Mouse (Mus musculus) left cerebral cortex, postnatal 14 days (tissue): ENCODE measurements around the gene P4hb. TPM values are rescaled to one million over a fixed set of nuclear protein-coding genes. Genes with fewer than 3 reads are reported as not detected.

ENCODE experiments used
- DNase-seq, 2 experiments: peaks; one replicate each; pipeline ENCODE4 v3.0.0; 2021 to 2022; ENCODE audit warnings: low spot score in 2 of 2, mixed read lengths in 1 of 2
- intact Hi-C: fragments of 180-260 bp; cut with DNase I; formaldehyde crosslinking; loops from one replicate; pipeline ENCODE4 v1.15.1; 2025
- long read RNA-seq, 2 experiments: library from polyadenylated mRNA; stranded (forward); transcript quantifications; one replicate each; pipeline ENCODE4 v2.0.0; 2021
- total RNA-seq, 2 experiments: library from RNA; stranded (reverse); gene quantifications; 2 replicates each; pipeline ENCODE4 v1.2.3; 2021

The P4hb gene
- 100 to 1,000 TPM; 125 to 127 TPM for total RNA-seq
- long read RNA-seq, experiment 1, transcript P4hb-201 (11 exons, 2,861 nt): major isoform, 201 of 208 reads
- long read RNA-seq, experiment 1, partial matches to known transcripts: 5 of 208 reads
- long read RNA-seq, experiment 1, other reads (novel, unspliced or antisense): 2 of 208 reads
- long read RNA-seq, experiment 2, transcript P4hb-201 (11 exons, 2,861 nt): major isoform, 175 of 184 reads
- long read RNA-seq, experiment 2, partial matches to known transcripts: 8 of 184 reads
- long read RNA-seq, experiment 2, other reads (novel, unspliced or antisense): 1 of 184 reads

DNA sequence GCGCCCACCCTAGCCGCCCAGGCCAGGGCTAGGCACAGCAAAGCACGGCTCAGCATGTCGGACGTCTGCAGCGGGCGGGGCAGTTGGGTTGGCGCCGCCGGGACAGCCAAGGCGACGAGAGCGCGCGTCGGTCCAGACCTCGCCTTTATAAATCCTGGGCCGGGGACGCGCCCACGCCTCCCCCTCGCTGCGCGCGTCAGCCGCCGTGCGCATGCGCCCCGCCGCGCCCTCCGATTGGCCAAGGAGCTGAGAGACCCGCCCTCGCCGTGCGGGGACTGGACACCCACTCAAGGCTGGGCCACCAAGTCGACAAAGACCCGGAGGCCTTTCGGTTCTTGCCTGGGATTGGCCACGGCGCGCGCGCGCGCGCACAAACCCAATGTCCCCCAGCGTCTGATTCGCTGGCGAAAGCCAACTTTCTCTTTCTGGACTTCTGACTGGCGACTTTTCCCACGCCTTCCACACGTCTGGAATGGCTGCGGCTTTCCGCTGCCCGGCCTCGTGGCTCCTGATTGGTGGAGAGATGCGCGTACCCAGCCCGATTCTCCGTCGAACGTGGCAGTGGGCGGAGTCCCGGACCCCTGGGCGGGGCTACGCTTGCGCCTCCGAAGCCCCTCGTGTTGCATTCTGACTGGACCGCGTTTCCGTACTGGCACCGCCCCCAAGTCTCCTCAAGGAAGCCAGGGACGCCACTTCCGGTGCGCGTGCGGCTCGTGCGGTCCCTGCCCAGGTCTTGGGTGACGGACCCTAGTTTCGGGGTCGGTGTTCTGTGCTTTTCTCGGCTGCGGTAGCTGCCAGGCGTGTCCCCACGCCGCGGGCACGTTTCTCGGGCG lies at the start of gene P4hb:
P4hb (minus strand) TSS at position 502 of the 833 bp plus-strand sequence.
- intact Hi-C loops: loop anchor here (5.0 kb wide), 1 partner anchor 56 kb away; no protein-coding TSS in a partner anchor
- DNase-seq: peak; percentile 100

- intact Hi-C loops: loop anchor here (5.0 kb wide), 1 partner anchor 154 kb away; no protein-coding TSS in a partner anchor
- no peak for DNase-seq
Measured at GRCm38 (mm10) chr11:120622805-120623204, 49.8 kb upstream of the P4hb start.

DNA sequence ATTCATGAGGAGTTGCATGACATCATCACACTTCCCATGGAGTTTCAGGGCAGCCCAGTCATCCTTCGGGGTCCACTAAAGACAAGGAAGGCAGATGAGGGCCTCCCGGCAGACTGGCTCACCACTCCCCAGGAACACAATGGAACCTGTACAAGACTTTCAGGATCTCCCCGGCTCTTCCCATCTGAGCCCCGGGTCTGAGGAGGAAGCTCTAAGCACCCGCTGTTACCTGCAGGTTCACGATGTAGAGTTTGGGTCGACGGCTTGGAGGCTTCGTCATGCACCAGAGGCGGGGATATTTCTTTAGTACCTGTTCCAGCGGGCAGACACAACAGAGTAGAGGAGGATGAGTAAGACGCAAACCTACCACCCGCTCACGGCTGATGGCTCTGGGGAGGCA lies 47.1 kb upstream of the P4hb start:
- no peak for DNase-seq
- intact Hi-C loops: loop anchor here (5.0 kb wide), 1 partner anchor 157 kb away; no protein-coding TSS in a partner anchor

- intact Hi-C loops: loop anchor here (5.0 kb wide), 1 partner anchor 102 kb away; no protein-coding TSS in a partner anchor
- no peak for DNase-seq
Measured at GRCm38 (mm10) chr11:120618619-120619535, 45.8 kb upstream of the P4hb start.

DNA sequence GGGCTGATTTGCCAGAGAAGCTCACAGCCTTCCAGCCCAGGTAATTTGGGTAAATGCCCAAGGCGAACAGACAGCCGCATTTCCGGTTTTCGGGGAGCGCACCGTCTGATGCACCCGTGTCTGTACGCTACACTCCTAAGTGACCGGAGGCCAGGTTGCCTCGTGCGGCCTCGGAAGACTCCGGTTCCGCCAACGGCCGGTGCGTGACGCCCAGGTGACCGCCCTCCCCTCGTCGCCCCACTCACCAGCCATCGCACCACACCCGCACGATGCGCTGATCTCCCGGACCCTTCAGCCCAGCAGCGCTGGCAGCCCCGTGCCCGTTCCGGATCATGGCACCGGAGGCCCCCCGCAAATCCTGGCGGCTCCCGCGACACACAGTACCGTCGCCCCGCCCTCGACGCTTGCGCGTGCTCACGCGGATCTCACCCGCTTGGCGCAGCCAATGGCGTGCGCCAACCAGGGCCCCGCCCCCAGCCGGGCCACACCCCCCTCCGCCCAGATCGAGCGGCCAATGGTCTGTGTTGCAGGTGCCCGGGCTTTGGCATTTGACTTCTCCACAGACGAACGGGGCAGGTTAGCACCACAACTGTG lies 44.6 kb upstream of the P4hb start, which contains the start of gene Pcyt2:
Pcyt2 (minus strand) TSS at position 418 of the 594 bp plus-strand sequence.
- intact Hi-C loops: loop anchor here (5.0 kb wide), 1 partner anchor 100 kb away; no protein-coding TSS in a partner anchor
- peak; percentile 91 to 92 for DNase-seq

DNA sequence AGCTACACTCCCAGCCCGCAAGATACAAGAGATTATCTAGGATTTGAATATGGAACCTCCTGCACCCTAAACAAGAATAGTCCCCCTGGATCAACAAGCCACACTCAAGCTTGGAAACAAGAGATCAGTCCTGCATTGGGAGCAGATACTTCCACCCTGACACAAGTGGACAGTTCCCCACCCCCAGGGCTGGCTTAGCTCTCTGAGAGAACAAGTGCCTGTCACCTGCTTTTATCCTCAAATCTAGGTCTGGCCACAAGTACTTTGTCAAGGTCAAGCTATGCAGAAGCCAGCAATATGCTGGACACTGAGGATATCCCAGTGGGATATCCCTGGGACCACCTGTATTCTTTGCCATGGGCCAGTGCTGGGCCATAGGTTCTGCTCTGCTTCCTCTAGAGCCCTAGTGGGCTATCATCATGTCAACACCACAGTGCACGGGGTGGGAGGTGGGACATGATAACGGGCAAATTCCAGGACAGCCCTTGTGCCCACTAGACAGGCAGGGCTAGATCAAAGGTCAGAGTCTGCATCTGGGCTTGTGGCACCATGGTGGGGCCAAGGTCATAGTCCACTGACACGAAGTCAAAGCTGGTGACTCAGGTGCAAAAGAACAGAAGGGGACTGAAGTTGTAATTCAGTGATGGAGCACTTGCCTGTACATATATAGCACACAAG lies 43.7 kb upstream of the P4hb start:
- intact Hi-C loops: loop anchor here (5.0 kb wide), 1 partner anchor 99 kb away; no protein-coding TSS in a partner anchor

DNA sequence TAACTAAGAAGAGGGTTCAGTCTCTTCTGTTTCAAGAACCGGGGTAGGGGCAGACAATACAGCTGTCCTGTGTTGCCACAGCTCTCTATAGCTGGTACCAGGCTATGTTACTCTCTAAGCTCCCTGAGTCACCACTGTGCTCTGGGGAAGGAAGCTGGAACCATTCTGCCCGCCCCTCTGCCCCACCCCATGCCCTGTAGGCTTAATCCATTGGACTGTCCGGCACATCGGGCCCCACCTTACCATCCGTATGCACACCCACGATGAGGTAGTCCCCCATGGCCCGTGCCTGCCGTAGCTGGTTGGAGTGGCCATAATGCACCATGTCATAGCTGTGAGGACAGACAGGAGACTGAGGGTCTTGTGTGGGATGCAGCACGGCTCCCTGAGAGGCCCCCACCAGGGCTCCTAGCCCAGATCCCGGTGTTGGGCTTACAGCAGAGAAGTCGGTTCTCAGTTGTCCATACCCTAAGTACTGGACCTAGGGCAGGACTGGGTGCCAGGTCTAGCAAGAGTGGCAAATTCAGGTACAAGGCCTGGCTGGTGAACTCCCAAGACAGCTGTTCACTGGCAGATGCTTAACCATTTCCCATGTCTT lies 42.7 kb upstream of the P4hb start:
- DNase-seq: no peak
- intact Hi-C loops: loop anchor here (5.0 kb wide), 1 partner anchor 98 kb away; no protein-coding TSS in a partner anchor

More for the DNA sequence above, 43.7 kb upstream of the P4hb start:
- DNase-seq: no peak

DNA sequence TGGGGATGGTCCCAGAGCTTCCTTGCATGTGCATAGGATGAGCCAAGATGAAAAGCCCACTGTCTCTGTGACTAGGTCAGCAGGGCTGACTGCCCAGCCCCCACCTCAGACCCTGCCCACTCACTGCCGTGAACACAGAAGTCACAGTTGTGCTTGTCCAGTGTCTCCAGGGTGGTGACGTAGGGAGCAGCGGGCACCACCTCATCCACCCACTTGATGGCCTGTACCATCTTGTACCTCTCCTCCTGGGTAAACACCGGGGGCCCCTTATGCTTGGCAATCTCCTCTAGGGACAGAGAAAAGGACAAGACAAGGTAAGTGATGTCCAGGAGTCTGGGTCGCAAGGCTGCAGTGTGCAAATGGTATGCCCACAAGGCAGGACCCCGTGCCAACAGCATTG lies 42.1 kb upstream of the P4hb start:
- no peak for DNase-seq
- intact Hi-C loops: loop anchor here (5.0 kb wide), 1 partner anchor 98 kb away; no protein-coding TSS in a partner anchor

DNA sequence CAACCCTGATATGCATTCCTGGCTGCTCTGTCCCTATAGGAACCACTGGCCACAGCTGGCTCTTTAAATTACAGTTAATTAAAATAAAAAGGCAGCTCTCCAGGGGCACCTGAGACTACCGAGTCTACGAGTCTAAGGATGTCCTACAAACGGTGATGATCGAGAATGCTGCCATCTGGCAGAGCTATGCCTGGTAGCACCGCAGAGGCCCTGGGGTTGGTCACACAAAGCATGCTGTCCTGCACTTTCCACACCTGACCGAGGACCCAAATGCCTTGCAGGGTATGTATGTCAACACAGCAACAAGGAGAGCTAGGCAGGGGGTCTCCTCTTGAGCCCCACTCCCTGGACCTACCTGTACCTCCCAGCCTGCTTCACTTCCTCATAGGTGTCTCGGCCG lies 40.9 kb upstream of the P4hb start:
- intact Hi-C loops: no loop called here

GRCm38 (mm10) chr11:120613481-120613972 lies 40.5 kb upstream of the P4hb start:
- no peak for DNase-seq
- intact Hi-C loops: no loop called here

More for the DNA sequence above, 40.9 kb upstream of the P4hb start:
- DNase-seq: no peak

DNA sequence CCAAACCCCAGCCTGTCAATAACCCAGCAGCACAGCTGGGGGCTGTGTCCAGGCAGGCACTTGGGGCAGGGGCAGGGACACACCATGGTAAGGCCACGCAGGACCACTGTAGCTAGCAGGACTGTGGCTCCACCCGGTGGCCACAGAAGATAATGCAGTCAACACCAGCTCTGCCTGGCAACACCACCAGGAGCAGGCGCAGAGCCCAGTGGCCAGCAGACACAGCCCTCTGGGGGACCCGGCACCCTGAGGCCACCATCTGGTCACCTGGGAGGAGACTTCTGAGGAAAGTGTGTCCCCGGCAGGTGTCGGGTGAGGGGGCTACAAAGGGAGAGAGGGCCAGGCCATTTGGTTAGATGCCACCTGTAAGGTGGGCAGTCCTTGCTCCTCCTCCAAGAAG lies 39.7 kb upstream of the P4hb start:
- peak; percentile 71 to 86 for DNase-seq
- intact Hi-C loops: no loop called here

GRCm38 (mm10) chr11:120610477-120611046 lies 37.5 kb upstream of the P4hb start:
- DNase-seq: no peak
- intact Hi-C loops: no loop called here

GRCm38 (mm10) chr11:120609250-120609649 lies 36.2 kb upstream of the P4hb start:
- intact Hi-C loops: no loop called here
- no peak for DNase-seq

DNA sequence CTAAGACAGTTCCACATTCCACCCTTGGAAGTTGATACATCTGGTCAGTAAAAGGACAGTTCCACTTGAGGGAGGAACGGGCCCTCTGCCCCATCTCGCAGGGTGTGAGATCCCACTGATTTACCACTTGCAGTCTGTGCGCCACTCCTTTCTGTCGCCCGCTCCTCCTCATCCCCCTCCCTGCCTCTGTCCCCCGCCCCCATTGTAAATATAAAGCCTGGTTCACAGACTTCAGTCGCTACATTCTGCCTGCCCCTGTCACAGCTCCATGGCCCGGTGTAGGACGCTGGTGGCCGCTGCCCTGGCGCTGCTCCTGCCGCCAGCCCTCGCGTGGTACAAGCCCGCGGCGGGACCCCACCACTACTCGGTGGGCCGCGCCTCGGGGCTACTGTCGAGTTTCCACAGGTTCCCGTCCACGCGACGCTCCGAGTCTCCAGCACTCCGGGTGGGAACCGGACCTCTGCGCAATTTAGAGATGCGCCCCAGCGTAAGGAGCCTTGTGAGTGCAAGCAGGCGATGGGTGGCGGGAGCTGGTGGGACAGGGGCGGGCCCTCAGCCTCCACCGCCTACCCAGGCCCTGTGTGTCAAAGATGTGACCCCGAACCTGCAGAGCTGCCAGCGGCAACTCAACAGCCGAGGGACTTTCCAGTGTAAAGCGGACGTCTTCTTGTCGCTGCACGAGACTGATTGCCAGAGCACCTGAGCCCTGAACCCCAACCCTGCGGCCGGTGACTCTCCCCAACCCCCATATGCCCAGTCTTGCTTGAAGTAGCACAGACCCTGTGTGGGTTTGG lies 35.4 kb upstream of the P4hb start, which contains the start of gene Npb:
Npb (plus strand) TSS at position 237 of the 794 bp plus-strand sequence.
- intact Hi-C loops: no loop called here
- DNase-seq: no peak

- intact Hi-C loops: no loop called here
- DNase-seq: no peak
Measured at GRCm38 (mm10) chr11:120606764-120607163, 33.7 kb upstream of the P4hb start.

DNA sequence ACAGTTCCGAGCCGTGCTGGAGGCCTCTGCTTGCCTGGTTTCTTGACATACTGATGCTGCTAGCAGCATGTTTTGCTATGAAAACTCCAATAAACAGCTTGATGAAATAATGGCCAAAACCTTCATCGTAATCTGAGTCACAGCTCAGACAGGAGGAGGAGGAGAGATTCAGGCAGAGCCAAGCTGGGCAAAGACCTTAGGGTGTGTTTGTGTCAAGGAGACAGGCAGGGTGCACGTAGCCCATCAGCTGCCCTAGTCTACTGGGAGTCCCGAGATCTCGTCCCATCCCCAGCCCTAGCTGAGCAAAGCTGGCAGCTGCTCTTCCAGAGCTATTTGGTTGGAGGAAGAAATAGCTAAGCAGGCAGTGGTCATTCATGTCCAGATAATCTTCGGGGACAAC lies 32.6 kb upstream of the P4hb start:
- intact Hi-C loops: no loop called here
- DNase-seq: no peak
